Mouse (Mus musculus) limb, embryonic 14.5 days (tissue): ENCODE data around the gene Gcnt3. TPM values are rescaled to one million over a fixed set of nuclear protein-coding genes. Genes with fewer than 3 reads are reported as not detected.

Experiments used
- ATAC-seq: fragments of 200-750 bp; cut with Nextera tagmentation; 2 replicates; pipeline ENCODE4 v1.8.0; 2017; ENCODE audit warnings: low read depth, moderate number of reproducible peaks, moderate TSS enrichment; ENCODE audit not compliant: low FRiP score
- DNase-seq: peaks from one replicate; pipeline ENCODE4 v3.0.0-alpha.2; 2015; ENCODE audit warnings: low spot score
- H3K27ac ChIP-seq: fragments of 300-500 bp; sonication (generic); replicated peaks from 2 replicates; pipeline ENCODE4 v1.5.1; 2014; ENCODE audit warnings: low read depth, mild to moderate bottlenecking, low read length, moderate library complexity, mixed read lengths
- H3K27me3 ChIP-seq: fragments of 300-500 bp; sonication (generic); 2 replicates; pipeline ENCODE4 v1.6.1; 2014; ENCODE audit warnings: low read length, mixed read lengths; ENCODE audit not compliant: control insufficient read depth, insufficient read depth
- H3K36me3 ChIP-seq: fragments of 300-500 bp; sonication (generic); 2 replicates; pipeline ENCODE4 v1.6.1; 2014; ENCODE audit warnings: mild to moderate bottlenecking, low read length, moderate library complexity, mixed read lengths; ENCODE audit not compliant: control insufficient read depth, insufficient read depth
- H3K4me1 ChIP-seq: fragments of 300-500 bp; sonication (generic); 2 replicates; pipeline ENCODE4 v1.6.1; 2014; ENCODE audit warnings: antibody characterized with exemption, low read length, mixed read lengths; ENCODE audit not compliant: control insufficient read depth, insufficient read depth
- H3K4me2 ChIP-seq: fragments of 300-500 bp; sonication (generic); replicated peaks from 2 replicates; pipeline ENCODE4 v1.6.1; 2014; ENCODE audit warnings: low read depth, mild to moderate bottlenecking, low read length, moderate library complexity; ENCODE audit not compliant: severe bottlenecking
- H3K4me3 ChIP-seq: fragments of 300-500 bp; sonication (generic); replicated peaks from 2 replicates; pipeline ENCODE4 v1.5.1; 2014; ENCODE audit warnings: low read length
- H3K9ac ChIP-seq: fragments of 300-500 bp; sonication (generic); 2 replicates; pipeline ENCODE4 v1.6.1; 2014; ENCODE audit warnings: mild to moderate bottlenecking, low read depth, low read length, moderate library complexity; ENCODE audit not compliant: severe bottlenecking
- H3K9me3 ChIP-seq: fragments of 300-500 bp; sonication (generic); 2 replicates; pipeline ENCODE4 v1.6.1; 2016; ENCODE audit warnings: low read length; ENCODE audit not compliant: control insufficient read depth
- POLR2A ChIP-seq: fragments of 200-500 bp; IDR thresholded peaks from 2 replicates; pipeline ENCODE4 v1.8.0; 2012; ENCODE audit warnings: inconsistent platforms, mild to moderate bottlenecking, moderate library complexity, borderline replicate concordance; ENCODE audit not compliant: insufficient read depth, insufficient read length; ENCODE audit errors: extremely low read depth
- WGBS: fragments of 180-500 bp; shearing (Covaris S2); extraction: QIAGEN DNeasy Blood & Tissue Kit; methylation state at CpG from one replicate; pipeline ENCODE4 v1.1.7; 2014; 5-methylcytosine and 5-hydroxymethylcytosine counted together
- polyA plus RNA-seq, 2 experiments: library from polyadenylated mRNA; depleted of rRNA in 1 of 2; stranded (reverse) in 1 of 2; unstranded in 1 of 2; fragments of >200 nt; fragmentation: Nextera tagmentation in 1 of 2; extraction: Ambion mirVana in 1 of 2; gene quantifications; 2 replicates each; pipeline versions ENCODE4 v1.2.1 to v1.2.3; 2012 to 2014

Gcnt3 gene
- polyA plus RNA-seq, 2 experiments = 0.03 to 0.06 TPM

DNA sequence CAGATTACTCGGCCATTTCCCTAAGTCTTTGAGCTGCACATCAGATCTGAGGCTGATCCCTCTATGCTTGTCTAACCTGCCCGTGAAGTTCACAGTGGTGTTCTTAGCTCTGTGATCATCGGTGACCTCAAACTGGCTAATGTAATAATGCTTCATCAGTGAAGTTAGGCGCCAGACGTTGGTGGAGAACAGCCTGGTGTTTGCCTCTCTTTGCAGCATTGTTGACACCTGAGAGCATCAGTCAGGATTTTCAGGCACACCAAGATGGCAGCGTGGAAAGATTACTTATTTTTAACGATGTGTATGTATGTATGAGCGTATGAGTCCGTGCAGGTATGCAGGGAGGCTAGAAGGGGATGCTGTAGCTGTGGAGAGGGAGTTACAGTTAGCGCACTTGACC is 51.8 kb downstream of the Gcnt3 start:
- Histone ChIP-seq H3K4me1 (peaks cover 11% of the 10 kb centered on the region), H3K36me3 (no peaks in the 10 kb centered on the region), H3K27me3 (no peaks in the 10 kb centered on the region), H3K27ac (no peak overlapping the region), H3K4me3 (no peak overlapping the region), H3K4me2 (no peak overlapping the region), H3K9me3 (no peaks in the 10 kb centered on the region), H3K9ac (no peak overlapping the region)
- ATAC-seq = no peak
- DNase-seq = no peak
- no peak for TF ChIP-seq POLR2A
- WGBS = 74% methylated on average over 10 of the region's 10 CpGs

DNA sequence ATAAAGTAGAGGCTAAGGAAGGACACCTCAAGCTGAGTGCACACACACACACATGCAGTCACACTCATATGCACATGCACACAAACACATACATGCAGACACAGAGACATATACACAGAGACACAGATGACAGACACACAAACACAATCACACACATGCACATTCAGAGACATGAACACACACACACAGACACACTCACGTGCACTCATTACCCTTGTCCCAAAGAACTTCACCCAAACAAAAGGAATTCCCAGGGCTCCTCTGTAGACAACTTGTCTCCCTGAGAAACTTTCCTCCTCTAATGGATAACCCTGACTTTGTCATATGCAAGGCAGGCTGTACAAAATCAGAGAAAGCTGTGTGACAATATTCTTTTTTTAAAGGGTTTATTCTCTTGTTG is 52.4 kb downstream of the Gcnt3 start:
- Histone ChIP-seq H3K9me3 (no peaks in the 10 kb centered on the region), H3K27me3 (no peaks in the 10 kb centered on the region), H3K4me1 (peaks cover 8% of the 10 kb centered on the region), H3K9ac (no peak overlapping the region), H3K27ac (no peak overlapping the region), H3K36me3 (no peaks in the 10 kb centered on the region), H3K4me2 (no peak overlapping the region), H3K4me3 (no peak overlapping the region)
- no peak for TF ChIP-seq POLR2A
- WGBS = 93% methylated on average over 1 of the region's 1 CpGs
- ATAC-seq = no peak
- no peak for DNase-seq

Other genes starting within 250 kb of the Gcnt3 start
- gene Bnip2, start 48.6 kb downstream of the Gcnt3 start, polyA plus RNA-seq (2012; rRNA removed) = 67.3 and 83.8 TPM in 2 replicates
- gene Bnip2, start 48.6 kb downstream of the Gcnt3 start, polyA plus RNA-seq (2014; fragmentation: Nextera tagmentation; extraction: Ambion mirVana) = 118 and 119 TPM in 2 replicates
- gene Gtf2a2, start 25.5 kb downstream of the Gcnt3 start, polyA plus RNA-seq (2012; rRNA removed) = 101 and 108 TPM in 2 replicates
- 197 and 204 TPM in 2 replicates for gene Gtf2a2, start 25.5 kb downstream of the Gcnt3 start, polyA plus RNA-seq (2014; fragmentation: Nextera tagmentation; extraction: Ambion mirVana)
- gene Fam81a, start 104.5 kb upstream of the Gcnt3 start, polyA plus RNA-seq (2012; rRNA removed) = 3.2 TPM in 2 replicates
- gene Fam81a, start 104.5 kb upstream of the Gcnt3 start, polyA plus RNA-seq (2014; fragmentation: Nextera tagmentation; extraction: Ambion mirVana) = 6.2 and 6.7 TPM in 2 replicates
- gene Myo1e, start 169.3 kb upstream of the Gcnt3 start, polyA plus RNA-seq (2012; rRNA removed) = 11.0 and 12.1 TPM in 2 replicates
- 20.4 and 22.9 TPM in 2 replicates for gene Myo1e, start 169.3 kb upstream of the Gcnt3 start, polyA plus RNA-seq (2014; fragmentation: Nextera tagmentation; extraction: Ambion mirVana)